In the genomic region with DNA sequence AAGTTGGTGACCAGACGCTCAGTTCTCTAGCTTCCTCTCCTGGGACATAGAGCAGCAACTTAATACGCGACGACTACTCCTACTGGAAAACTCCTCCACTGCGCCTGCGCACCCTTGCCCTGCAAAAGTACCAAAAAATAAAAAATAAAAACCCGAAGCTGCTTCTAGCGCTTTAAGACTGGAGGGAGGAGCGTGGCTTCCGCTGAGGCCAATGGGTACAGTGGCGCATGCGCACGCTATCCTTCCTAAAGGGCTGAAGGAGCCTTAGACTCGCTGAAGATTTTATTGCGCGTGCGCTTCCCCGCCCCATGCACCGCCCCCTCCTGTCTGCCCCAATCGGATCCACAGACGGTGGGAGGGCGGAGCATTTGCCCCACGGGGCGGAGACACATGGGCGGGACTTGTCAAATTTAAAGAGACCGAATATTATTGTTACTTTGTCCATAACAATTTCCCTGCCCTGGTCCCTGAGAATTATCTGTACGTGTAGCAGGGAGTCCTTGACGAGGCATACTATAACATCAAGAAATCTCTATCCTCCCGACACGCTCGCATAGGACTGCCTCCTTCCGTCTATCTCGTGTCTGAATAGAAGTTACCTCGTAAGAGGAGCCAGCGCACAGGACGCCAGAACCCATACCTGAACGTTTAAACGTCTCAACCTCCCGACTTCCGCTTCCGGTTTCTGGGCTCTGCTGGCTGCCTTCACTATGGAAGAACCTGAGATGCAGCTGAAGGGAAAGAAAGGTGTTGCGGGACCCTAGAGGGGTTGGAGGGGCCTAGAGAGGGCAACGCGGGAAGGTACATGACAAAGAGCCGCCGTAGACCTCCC, we compare ENCODE assay signal across 8 mouse cellular contexts. TPM values are rescaled to one million over a fixed set of nuclear protein-coding genes. Genes with fewer than 3 reads are reported as not detected.
DNase-seq lines count a peak whose midpoint lies in the region; ATAC-seq and TF ChIP-seq lines count a peak whose summit lies in the region.

A gene (minus strand): TSS at position 129 of the 832 bp plus-strand sequence.
A gene (plus strand): TSS at position 474 of the 832 bp plus-strand sequence.
A gene (plus strand): TSS at position 686 of the 832 bp plus-strand sequence.

- peaks cover 35% of the 10 kb centered on the region for H3K36me3 ChIP-seq in kidney, embryonic 14.5 days (ENCODE audit: control insufficient read depth, insufficient read depth, low read length)
- H3K36me3 ChIP-seq in limb, embryonic 15.5 days = peaks cover 41% of the 10 kb centered on the region

- TF ChIP-seq POLR2A in bone marrow macrophage, adult 2 months (IDR thresholded peaks at IDR 0.05; ENCODE audit: borderline replicate concordance, low read depth, low read length) = no peak
- peak; percentile 92 for TF ChIP-seq POLR2A in embryonic fibroblast, embryonic 13.5 days (IDR thresholded peaks at IDR 0.05; ENCODE audit: low read depth, low read length)

- peak; percentile 100 for DNase-seq in A20 (ENCODE audit: low read depth, low spot score)
- DNase-seq in heart, adult 9 months (ENCODE audit: low spot score in 2 of 2) = peak; percentile 99 to 100
- DNase-seq in monocyte, adult 2 months (ENCODE audit: low read depth in 1 of 2, low spot score in 2 of 2) = peak; percentile 96 to 98
- DNase-seq in spleen, postnatal 36 days (ENCODE audit: low spot score in 2 of 2) = peak; percentile 99

- H3K4me1 ChIP-seq in bone marrow macrophage, adult 2 months (ENCODE audit: control insufficient read depth, insufficient read depth, low read length) = peaks cover 13% of the 10 kb centered on the region
- 0 out of 2 replicates have a peak, but pooled peaks cover 7% of the 10 kb centered on the region for H3K4me1 ChIP-seq in embryonic fibroblast, embryonic 13.5 days (ENCODE audit: control insufficient read depth, insufficient read depth, low read length)
- H3K4me1 ChIP-seq in kidney, embryonic 14.5 days (ENCODE audit: control insufficient read depth, insufficient read depth, low read length) = peaks cover 18% of the 10 kb centered on the region
- H3K4me1 ChIP-seq in limb, embryonic 15.5 days = peaks cover 21% of the 10 kb centered on the region

- peak within 1 kb of the TSS; percentile 65 for H3K27ac ChIP-seq in bone marrow macrophage, adult 2 months (ENCODE audit: insufficient read depth, low read depth, low read length)
- peak within 1 kb of the TSS; percentile 49 for H3K27ac ChIP-seq in embryonic fibroblast, embryonic 13.5 days (ENCODE audit: insufficient read depth, low read length)
- H3K27ac ChIP-seq in kidney, embryonic 14.5 days (ENCODE audit: low read depth, low read length) = peak within 1 kb of the TSS; percentile 77
- H3K27ac ChIP-seq in limb, embryonic 15.5 days = peak within 1 kb of the TSS; percentile 91

- peak within 1 kb of the TSS; percentile 75 for H3K4me3 ChIP-seq in bone marrow macrophage, adult 2 months (ENCODE audit: insufficient read depth, low read length)
- peak within 1 kb of the TSS; percentile 77 for H3K4me3 ChIP-seq in embryonic fibroblast, embryonic 13.5 days (ENCODE audit: insufficient read depth, low read length)
- H3K4me3 ChIP-seq in kidney, embryonic 14.5 days (ENCODE audit: low read length) = peak within 1 kb of the TSS; percentile 87
- peak within 1 kb of the TSS; percentile 86 for H3K4me3 ChIP-seq in limb, embryonic 15.5 days

- H3K9me3 ChIP-seq in kidney, embryonic 14.5 days (ENCODE audit: control insufficient read depth, low read length) = no peaks in the 10 kb centered on the region
- H3K9me3 ChIP-seq in limb, embryonic 15.5 days = no peaks in the 10 kb centered on the region

- peak within 1 kb of the TSS; percentile 71 for H3K9ac ChIP-seq in kidney, embryonic 14.5 days (ENCODE audit: low read depth, low read length)
- peak within 1 kb of the TSS; percentile 80 for H3K9ac ChIP-seq in limb, embryonic 15.5 days

- peak; percentile 99 for ATAC-seq in kidney, embryonic 14.5 days (ENCODE audit: low FRiP score, low TSS enrichment)
- ATAC-seq in limb, embryonic 15.5 days (ENCODE audit: insufficient number of reproducible peaks, low FRiP score, low TSS enrichment, low read depth) = peak; percentile 97

- H3K27me3 ChIP-seq in kidney, embryonic 14.5 days (ENCODE audit: control insufficient read depth, insufficient read depth, low read length) = no peaks in the 10 kb centered on the region
- no peaks in the 10 kb centered on the region for H3K27me3 ChIP-seq in limb, embryonic 15.5 days

- under 1% methylated on average over 46 of the region's 46 CpGs for WGBS in kidney, embryonic 14.5 days
- under 1% methylated on average over 46 of the region's 46 CpGs for WGBS in limb, embryonic 15.5 days

- no peak for TF ChIP-seq CTCF in bone marrow macrophage, adult 2 months (IDR thresholded peaks at IDR 0.05; ENCODE audit: low read depth, low read length)
- TF ChIP-seq CTCF in embryonic fibroblast, embryonic 13.5 days (IDR thresholded peaks at IDR 0.05; ENCODE audit: borderline replicate concordance, insufficient read depth, low read length) = no peak

- peak within 1 kb of the TSS; percentile 71 for H3K4me2 ChIP-seq in kidney, embryonic 14.5 days (replicated peaks; ENCODE audit: low read depth, low read length)
- H3K4me2 ChIP-seq in limb, embryonic 15.5 days = peak within 1 kb of the TSS; percentile 65

RNA-seq across cellular contexts. Expression of the first gene that starts in this region (rescaled TPM):
- 13.5 and 15.8 TPM in 2 replicates for polyA plus RNA-seq in bone marrow macrophage, adult 2 months (2012; ENCODE audit: insufficient read depth, insufficient read length, missing spikeins)
- polyA plus RNA-seq in embryonic fibroblast, embryonic 13.5 days (2011; ENCODE audit: insufficient read length, low read depth, missing spikeins) = 7.4 and 10.1 TPM in 2 replicates
- polyA plus RNA-seq in kidney, embryonic 14.5 days (2014; fragmentation: Nextera tagmentation; extraction: Ambion mirVana) = 18.6 and 19.6 TPM in 2 replicates
- polyA plus RNA-seq in limb, embryonic 15.5 days (2015; fragmentation: Nextera tagmentation; extraction: Ambion mirVana) = 20.2 and 20.9 TPM in 2 replicates

RNA-seq across cellular contexts. Expression of the second gene that starts in this region (rescaled TPM):
- 43.3 and 51.9 TPM in 2 replicates for polyA plus RNA-seq in bone marrow macrophage, adult 2 months (2012; ENCODE audit: insufficient read depth, insufficient read length, missing spikeins)
- polyA plus RNA-seq in embryonic fibroblast, embryonic 13.5 days (2011; ENCODE audit: insufficient read length, low read depth, missing spikeins) = 59.2 and 65.3 TPM in 2 replicates
- 49.6 and 64.5 TPM in 2 replicates for polyA plus RNA-seq in kidney, embryonic 14.5 days (2014; fragmentation: Nextera tagmentation; extraction: Ambion mirVana)
- 54.1 and 55.2 TPM in 2 replicates for polyA plus RNA-seq in limb, embryonic 15.5 days (2015; fragmentation: Nextera tagmentation; extraction: Ambion mirVana)

RNA-seq across cellular contexts. Expression of the third gene that starts in this region (rescaled TPM):
- polyA plus RNA-seq in bone marrow macrophage, adult 2 months (2012; ENCODE audit: insufficient read depth, insufficient read length, missing spikeins) = not detected in 2 replicates
- not detected in 2 replicates for polyA plus RNA-seq in embryonic fibroblast, embryonic 13.5 days (2011; ENCODE audit: insufficient read length, low read depth, missing spikeins)
- 0.30 and 0.97 TPM in 2 replicates for polyA plus RNA-seq in kidney, embryonic 14.5 days (2014; fragmentation: Nextera tagmentation; extraction: Ambion mirVana)
- 0.19 and 0.48 TPM in 2 replicates for polyA plus RNA-seq in limb, embryonic 15.5 days (2015; fragmentation: Nextera tagmentation; extraction: Ambion mirVana)

Comparison
In these comparisons a context has a peak if more than half of its experiments do, and no peak if none do; other contexts are left out.
1. Peak in every context shown above with its lines: DNase-seq, ATAC-seq, H3K4me3 ChIP-seq and H3K27ac ChIP-seq.